Mouse (Mus musculus): Measurements from ENCODE around the gene Eps8l1.
"Not testable (repeated sequence)": the region's sequence is repeated elsewhere in the genome, so short reads cannot be mapped to it uniquely, and the experiment has no call there.

Gene Eps8l1

DNA sequence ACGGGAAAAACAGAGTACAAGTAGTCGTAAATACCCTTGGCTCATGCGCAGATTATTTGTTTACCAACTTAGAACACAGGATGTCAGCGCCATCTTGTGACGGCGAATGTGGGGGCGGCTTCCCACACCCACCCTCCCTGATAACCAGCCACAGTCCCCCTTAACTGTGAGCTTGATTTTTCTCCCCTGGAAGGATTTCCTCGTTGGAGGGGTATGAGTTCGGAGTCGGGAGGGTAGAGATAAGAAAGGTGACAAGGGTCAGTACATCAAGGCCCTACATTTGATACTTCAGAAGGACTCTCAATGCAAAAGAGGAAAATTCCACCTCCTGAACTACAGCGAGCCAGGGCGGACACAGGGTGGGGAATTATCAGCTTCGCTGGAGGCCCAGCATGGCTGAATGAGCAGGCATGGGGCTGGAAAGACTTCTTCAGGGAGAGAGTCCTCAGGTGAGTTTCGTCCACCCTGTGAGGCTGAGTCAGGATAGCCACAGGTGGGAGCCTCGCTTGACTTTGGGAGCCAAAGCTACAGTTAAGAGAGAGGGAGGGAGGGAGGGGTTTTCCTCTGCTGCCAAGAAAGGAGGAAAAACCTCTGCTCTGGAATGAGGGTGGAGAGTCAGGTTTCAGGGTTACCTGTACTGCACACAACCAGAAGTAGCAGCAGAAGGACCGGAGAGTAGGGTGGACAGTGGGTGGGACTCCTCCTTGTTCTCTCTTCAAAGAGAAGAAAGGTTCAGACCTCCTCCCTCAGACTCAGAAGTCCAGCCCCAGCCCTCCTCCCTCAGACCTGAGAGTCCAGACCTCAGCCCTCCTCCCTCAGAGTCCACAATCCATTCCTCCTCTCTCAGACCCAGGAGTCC is at the start of gene Eps8l1:
TSS of gene Eps8l1 (plus strand) at position 99 of the 859 bp plus-strand sequence.
- DNase-seq (ENCODE audit: low read depth in 2 of 2, low spot score in 2 of 2): no peak

DNA sequence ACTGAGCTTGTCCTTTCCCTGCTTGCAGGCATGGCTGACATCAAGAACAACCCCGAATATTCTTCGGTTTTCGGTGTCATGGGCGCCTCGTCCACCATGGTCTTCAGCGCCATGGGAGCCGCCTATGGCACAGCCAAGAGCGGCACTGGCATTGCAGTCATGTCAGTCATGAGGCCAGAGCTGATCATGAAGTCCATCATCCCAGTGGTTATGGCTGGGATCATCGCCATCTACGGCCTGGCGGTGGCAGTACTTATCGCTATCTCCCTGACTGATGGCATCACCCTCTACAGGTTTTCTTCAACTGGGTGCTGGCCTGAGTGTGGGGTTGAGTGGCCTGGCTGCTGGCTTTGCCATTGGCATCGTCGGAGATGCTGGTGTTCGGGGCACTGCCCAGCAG is 48.1 kb upstream of the Eps8l1 start:
- not testable (repeated sequence) for DNase-seq (ENCODE audit: low read depth in 2 of 2, low spot score in 2 of 2)

DNA sequence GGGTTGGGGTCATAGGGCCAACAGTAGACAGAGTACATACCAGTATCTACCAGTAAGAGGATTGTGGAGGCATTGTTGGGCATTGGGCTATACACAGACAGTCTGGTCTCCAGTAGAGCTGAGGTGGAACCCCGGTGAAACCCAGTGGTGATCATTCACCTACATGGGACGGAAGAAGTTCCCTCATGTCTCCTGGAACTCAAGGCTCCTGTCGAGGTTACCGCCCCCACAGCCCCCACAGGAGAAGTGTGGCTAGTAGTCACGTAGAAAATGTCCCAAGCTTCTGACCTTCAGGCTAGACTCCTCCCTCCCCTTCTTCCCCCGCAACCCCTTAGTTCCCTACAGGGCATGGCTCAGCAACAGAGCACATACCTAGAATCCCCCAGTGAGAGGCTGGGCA is 40.8 kb upstream of the Eps8l1 start:
- DNase-seq (ENCODE audit: low read depth in 2 of 2, low spot score in 2 of 2): no peak

DNA sequence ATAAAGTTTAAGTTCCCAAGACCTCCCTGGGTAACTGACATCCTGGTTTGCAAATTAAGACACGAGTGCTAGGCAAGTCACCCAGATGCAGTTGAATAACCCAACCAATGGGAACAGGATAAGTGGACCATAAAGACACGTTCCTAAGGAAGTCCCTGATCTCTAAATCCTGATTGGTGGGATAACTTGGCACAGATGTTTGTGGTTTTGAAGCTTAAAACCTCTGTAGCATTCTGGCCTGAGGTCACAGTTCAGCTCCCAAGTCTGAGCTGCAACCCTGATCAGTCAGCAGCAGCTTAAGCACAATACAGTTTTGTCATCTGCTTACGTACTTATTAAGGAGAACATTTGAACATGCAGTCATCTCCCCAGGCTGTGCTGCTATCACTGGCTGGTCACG is 40.2 kb upstream of the Eps8l1 start:
- DNase-seq (ENCODE audit: low read depth in 2 of 2, low spot score in 2 of 2): no peak

DNA sequence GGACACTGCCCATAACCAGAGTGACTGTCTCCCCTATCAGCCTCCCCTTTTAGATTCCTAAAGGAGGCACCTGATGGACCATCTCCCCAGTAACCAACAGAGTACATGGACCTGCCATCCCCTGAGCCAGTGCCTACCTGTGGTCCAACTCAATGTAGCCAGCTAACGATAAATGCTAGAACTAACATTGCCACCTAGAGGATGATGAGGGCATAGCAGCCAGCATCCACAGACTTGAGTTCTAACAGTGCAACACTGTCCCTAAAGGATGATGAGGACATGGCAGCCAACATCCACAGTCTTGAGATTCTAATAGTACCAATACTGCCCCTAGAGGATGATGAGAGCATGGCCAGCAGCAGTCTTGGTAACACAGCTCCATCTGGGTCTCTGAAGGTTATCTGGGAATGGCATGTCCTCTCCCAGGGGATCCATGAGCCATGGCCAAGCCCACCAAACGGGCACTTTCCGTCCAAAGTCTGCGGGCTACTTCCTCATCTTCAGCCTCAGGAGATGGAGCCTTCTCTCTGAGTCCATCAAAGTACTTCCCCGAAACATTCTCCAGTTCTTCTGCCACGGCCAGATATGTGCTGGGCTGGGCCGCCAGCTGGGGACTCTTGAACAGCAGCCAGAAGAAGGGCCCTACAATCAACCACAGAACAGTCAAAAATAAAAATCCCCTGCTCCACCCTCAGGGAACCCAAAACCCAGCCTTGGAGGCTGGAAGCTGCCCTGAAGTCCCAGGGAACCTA is 33.1 kb upstream of the Eps8l1 start:
- peak; percentile 76 to 88 for DNase-seq (ENCODE audit: low read depth in 2 of 2, low spot score in 2 of 2)

DNA sequence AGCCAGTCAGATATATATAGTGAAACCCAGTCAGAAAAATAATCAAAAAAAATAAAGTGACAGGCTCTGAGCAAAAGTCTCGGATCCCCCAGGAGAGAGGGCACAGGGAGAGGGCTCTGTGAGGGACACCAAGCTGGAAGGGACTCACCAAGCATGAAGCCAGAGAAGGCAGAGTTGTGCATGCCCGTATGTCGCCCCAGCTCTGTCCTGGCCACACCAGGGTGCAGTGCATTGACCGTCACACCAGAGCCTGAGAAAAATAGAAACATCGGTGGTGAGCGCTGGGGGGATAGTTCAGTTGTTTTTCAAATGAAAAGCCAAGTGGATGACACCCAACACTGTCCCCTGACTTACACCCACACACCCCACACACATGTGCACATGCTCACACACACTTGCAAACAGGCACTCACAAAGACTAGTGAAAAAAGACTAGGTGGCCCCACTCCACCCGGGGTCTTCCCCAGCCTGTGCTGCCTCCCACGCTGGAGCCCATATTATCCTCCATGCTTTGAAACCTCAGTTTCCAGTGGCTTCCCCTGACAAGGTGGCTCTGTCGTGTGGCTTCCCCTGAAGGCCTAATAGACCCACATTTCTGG is 30.1 kb upstream of the Eps8l1 start:
- no peak for DNase-seq (ENCODE audit: low read depth in 2 of 2, low spot score in 2 of 2)

DNA sequence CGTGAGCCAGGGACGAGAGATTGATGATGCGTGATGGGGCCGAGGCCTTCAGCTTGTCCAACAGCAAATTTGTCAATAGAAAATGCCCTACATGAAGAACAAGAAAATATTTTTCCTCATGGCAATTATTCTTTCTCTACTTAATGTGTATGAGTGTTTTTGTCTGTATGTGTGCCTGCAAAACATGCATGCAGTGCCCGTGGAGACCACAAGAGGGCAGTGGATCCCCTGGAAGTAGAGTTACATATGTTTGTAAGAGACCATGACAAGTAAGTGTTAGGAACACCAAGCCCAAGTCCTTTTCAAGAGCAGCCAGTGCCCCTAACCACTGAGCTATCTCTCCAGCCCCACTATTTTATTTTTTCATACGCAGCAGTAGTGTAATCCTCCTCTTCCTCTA is 28.9 kb upstream of the Eps8l1 start:
- peak; percentile 56 to 75 for DNase-seq (ENCODE audit: low read depth in 2 of 2, low spot score in 2 of 2)

DNA sequence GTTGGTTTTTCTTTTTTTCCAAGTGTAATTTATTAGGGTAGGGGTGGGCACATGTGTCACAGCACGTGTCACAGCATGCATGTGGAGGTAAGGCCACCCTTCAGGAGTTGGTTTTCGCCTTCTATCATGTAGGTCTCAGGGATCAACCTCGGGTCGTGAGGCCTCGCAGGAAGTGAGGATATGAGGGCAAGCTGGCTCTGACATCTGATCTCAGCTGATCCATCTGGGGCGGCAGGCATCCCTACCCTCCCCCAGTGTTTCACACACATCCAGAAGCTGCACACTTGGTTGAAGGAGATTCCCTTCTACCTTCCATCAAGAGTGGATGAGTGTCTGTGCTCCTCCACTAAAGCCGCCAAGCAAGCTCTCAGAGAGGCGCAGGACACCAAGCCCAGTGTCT is 28.4 kb upstream of the Eps8l1 start:
- no peak for DNase-seq (ENCODE audit: low read depth in 2 of 2, low spot score in 2 of 2)

DNA sequence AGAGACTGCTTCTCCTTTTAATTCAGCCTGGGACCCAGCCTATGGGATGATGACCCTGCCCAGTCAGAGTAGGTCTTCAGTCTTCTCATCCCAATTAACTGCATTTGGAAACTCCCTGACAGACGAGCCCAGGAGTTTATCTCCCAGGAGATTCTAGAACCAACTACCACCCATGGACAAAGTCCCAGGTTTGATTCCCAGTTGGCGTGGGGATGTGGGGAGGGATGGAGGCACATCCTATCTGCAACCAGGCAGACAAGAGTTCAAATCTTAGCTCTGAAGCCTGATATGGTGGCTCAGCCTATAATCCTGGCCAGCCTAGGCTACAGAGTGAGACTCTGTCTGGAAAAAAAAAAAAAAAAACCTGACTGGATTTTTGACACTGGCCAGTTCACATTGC is 22.8 kb upstream of the Eps8l1 start:
- no peak for DNase-seq (ENCODE audit: low read depth in 2 of 2, low spot score in 2 of 2)

DNA sequence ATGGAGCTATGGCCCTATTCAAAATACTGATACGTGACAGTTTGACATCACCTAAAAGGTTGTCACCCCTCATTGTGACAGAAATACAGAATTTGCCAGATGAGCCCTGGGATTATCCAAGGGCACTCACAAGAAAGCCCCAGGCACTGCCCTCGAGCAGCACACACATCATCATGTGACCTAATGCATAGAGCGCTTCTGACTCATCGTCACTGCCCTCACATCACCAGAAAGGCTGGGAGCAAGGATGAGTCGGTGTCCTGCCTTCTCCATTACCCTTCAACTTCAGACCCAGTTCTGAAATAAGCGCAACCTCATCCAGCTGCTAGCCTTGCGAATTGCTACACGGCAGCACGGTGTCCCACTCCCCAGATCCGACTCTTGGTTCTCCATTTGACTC is 19.9 kb upstream of the Eps8l1 start:
- DNase-seq (ENCODE audit: low read depth in 2 of 2, low spot score in 2 of 2): no peak

DNA sequence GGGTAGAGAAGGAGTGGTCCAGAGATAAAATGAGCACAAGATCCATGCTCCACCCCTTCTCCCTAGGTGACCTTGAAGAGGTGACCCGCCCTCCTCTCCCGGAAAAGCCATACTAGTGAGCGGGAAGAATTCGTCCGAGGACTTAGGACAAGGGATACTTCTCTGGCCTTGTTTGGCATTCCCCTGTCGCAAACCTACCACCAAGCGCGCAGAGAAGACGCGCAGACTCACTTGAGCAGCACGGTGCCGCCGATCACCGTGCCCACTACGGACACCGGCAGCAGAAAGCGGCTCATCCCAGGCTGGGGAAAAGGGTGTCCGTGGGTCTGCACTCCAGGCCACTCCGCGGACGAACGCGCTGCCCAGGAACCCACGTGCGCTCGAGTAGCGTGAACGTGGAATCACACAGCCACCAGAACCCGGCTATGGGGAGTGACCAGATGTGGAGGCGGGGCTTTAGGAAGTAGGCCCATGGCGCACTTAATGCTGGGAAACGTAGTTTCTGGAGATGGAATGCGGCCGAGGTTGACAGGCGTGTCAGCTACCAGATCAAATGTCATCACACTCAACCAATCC is 15.2 kb upstream of the Eps8l1 start, which contains the start of gene Rdh13:
TSS of gene Rdh13 (minus strand) at position 434 of the 576 bp plus-strand sequence.
- peak; percentile 64 to 78 for DNase-seq (ENCODE audit: low read depth in 2 of 2, low spot score in 2 of 2)

DNA sequence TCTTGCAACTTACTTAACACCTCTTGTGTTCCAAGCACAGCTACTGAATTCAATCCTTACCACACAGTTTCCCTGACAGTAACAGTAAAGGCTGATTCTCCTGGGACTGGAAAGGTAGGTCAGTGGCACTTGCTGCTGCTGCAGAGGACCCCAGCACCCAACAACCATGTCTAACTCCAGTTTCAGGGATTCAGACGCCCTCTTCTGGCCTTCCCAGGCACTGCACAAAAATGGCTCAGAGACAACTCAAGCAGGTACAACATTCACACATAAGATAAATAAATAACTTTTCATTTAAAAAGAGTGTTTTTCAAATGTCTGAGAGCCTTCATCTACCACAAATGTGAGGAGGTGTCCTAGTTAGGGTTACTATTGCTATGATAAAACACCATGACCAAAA is 13.3 kb upstream of the Eps8l1 start:
- DNase-seq (ENCODE audit: low read depth in 2 of 2, low spot score in 2 of 2): peak in 1 of 2 experiments; percentile 20

DNA sequence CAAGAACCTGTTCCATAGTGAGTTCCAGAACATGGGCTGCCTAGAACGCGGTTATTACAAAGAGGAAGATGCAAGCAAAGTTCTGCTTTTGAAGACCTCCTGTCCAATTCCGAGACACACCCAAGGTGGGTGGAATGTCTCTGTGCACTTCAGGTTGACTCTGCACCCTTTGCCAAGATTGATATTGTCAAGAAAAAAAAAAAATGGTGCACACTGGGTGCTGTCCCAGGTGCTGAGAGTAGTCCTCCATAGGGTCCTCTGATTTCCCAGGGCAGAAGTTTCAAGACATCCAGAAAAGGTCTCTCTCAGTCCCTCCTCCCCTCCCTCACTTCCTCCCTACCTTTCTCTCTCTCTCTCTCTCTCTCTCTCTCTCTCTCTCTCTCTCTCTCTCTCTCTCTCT is 12.0 kb upstream of the Eps8l1 start:
- DNase-seq (ENCODE audit: low read depth in 2 of 2, low spot score in 2 of 2): no peak

DNA sequence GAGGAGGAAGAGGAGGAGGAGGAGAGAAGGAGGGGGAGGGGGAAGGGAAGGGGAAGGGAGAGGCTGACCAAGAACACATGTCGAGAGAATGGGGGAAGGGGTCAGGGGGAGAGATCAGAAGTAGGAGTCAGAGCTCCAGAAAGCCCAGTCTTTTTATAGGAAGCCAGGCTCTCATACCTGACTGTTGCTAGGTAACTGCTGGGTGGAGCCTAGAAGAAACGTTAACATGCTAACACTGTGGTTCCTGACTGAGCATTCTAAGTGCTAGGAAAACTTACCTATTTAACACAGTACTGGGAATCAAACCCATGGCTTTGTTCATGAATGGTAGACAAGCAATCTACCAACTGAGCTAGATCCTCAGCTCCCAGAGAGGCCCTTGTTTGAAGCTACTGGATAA is 11.3 kb upstream of the Eps8l1 start:
- DNase-seq (ENCODE audit: low read depth in 2 of 2, low spot score in 2 of 2): no peak

DNA sequence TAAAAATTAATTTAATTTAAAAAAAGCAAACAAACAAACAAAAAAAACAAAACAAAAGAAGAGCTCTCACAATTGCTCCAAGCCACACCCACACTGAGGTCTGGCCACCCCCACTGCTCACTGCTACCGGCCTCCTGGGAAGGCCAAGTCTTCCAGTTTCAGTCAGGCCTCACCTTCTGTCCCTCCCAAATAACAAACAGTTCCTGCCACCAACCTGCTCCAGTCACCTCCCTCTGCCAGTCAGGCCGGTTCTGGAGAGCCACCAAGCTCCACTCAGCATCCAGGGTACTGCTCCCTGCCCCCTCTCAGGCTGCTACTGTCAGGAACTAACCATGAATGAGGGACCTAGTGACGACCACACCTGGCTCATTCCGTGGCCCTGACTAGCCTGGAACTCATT is 7.8 kb upstream of the Eps8l1 start:
- DNase-seq (ENCODE audit: low read depth in 2 of 2, low spot score in 2 of 2): no peak

DNA sequence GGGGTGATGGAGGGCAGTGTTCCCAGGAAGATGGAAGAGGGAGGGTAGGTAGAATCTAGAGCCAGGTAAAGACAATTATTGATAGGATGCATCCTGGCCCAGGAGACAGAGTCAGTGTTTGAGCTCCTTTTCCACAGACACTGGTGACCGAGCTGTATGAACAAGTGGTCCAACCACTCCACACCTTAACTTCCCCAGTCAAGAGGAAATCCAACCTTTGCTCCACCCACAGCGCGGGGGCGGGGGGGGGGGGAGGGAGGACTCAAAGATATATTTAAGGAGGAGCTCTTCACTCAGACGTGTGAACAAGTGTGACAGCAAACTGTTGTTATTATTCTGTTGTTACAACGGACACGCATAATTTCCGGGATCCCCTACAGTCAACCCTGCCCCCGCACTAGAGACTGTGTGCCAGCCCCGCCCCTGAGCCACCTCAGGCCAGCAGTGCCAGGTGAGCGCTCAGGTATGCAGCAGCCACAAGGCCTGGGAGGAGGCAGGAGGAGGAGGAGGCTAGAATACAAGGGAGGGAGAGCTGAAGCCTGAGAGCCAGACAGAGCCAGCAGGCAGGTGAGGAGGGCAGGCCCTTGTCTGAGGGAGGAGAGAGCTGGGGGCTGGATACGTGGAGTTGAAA is 3.8 kb downstream of the Eps8l1 start:
- DNase-seq (ENCODE audit: low read depth in 2 of 2, low spot score in 2 of 2): no peak

DNA sequence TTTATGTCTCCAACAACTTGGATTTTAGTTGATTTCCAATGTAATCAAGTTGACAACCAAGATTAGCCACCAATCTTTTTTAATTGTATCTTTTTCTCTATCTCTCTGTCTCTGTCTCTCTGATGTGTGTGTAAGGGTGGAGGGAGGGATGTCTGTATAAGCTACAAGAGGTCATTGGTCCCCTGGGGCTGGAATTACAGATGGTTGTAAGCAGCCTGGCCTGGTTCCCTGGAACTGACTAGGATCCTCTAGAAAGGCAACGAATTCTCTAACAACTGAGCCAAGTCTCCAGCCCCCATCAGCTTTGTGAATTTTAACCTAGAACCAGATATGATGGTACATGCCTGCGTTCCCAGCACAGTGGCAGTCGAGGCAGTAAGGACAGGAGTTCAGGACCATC is 7.3 kb downstream of the Eps8l1 start:
- no peak for DNase-seq (ENCODE audit: low read depth in 2 of 2, low spot score in 2 of 2)

DNA sequence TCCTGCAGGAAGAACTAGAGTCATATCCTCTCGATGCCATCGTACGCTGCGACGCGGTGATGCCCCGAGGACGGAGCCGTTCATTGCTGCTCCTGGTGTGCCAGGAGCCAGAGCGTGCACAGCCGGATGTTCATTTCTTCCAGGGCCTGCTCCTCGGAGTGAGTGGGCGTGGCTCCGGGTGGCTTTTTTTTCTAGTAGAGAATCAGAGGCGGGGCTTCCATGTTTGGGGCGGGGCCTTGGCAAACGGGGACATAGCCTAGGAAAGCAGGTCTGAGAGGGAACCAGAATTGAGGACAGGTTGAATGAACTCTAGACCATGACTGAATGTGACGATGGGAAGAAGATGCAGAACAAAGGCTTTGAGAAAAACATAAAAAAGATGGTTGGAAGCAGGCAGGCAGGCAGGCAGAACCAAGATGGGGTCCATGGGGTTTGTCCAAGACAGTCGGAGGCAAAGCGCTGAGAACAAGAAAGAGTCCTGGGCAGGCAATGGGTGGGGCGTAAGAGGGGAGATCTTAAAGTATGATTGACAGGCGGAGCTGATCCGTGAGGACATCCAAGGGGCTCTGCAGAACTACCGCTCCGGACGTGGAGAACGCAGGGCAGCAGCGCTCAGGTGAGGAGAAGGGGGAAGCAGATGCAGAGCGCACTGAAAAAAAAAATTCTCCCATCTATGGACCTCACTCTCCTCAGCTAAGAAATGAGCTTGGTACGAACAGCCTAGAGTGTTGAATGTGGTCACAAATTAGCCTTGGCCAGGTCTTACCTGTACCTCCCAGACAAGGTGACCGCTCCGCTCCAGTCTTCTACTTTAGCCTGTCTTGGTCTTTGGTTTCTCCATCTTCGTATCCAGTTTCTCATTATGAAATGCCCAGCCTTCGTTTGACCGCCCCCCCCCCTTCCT is 10.1 kb downstream of the Eps8l1 start:
- DNase-seq (ENCODE audit: low read depth in 2 of 2, low spot score in 2 of 2): no peak

DNA sequence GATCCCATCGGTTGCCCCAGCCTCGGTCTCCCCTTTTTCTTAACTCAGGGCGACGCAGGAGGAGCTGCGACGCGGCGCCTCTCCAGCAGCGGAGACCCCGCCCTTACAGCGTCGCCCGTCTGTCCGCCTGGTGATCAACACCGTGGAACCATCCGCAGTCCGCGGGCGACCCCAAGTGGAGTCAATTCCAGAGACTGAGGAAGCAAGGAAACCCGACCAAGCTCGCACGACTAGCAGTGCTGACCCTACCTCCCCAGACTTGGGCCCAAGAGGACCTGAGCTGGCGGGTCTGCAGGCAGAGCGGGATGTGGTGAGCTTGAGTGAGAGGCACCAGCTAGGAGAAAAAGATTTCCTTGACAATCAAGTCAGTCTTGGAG is 10.7 kb downstream of the Eps8l1 start:
- no peak for DNase-seq (ENCODE audit: low read depth in 2 of 2, low spot score in 2 of 2)

DNA sequence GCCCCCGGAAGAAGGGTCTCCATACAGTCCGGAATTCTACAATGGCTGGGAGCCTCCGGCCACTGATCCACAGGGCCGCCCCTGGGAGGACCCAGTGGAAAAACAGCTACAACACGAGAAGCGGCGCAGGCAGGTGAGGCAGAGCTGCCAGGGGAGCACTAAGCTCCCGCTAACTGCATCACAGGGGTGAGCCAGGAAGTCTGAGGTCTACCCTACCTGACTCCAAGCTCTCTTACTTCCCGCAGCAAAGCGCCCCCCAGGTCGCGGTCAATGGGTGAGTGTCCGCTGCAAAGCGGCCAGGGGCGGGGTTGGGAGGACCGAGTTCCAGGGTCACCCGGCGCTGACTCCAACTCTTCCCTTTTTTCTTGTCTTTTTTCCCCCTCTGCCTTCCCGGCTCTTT is 13.5 kb downstream of the Eps8l1 start:
- DNase-seq (ENCODE audit: low read depth in 2 of 2, low spot score in 2 of 2): no peak

Data from CD8-positive naive resting alpha-beta T cell, adult 2 months (primary cell).